Mouse (Mus musculus) heart, adult 10 weeks (tissue): ENCODE data around the gene Tor4a. TPM values are rescaled to one million over a fixed set of nuclear protein-coding genes. Genes with fewer than 3 reads are reported as not detected.

Source experiments
- polyA plus RNA-seq: library from polyadenylated mRNA; stranded (reverse); fragments of 350-450 nt; fragmentation: Illumina TruSeq; extraction: RNeasy Lipid Tissue Mini Kit (QIAGEN cat#74804); gene quantifications from one replicate; pipeline ENCODE4 v1.2.3, GENCODE M21; 2014; ENCODE audit warnings: low read depth, low replicate concordance

Gene Tor4a
- 4.8 TPM for polyA plus RNA-seq

DNA sequence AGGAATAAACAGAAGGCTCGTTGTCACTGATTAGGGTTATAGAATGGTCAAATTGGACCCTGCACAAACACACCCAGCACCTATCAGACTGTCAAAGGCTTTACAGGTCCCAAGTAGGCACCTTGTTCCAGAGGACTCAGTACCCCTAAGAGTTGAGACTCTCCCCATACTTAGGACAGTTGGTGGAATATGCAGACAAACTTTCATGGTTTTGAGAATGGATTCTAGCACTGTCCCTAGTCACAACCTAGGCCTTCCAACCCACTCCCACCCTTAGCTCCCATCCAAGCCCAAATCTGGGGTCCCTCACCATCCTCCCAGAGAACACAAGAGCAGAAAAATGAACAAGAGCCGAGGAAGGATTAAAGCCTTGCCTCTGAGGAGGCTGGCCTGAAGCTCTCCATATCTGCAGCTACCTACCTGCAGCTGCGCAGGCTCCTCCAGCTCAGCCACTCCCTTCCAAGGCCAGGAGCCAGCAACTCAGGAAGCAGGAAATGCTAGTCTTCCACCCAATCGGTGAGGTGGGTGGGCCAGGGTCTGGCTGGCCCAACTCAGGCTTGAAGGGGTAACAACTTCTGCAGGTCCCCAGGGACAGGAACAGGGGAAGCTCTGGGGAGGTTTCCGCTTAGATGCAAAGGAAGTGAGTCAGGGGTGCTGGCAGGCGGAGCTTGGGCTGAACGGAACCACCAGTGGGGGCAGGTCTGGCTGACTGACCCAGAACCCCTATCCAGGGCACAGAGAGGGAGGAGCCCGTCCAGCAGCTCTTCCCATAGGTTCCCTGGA lies at the start of gene Tor4a:
TSS of gene Tor4a (minus strand) at position 715 of the 783 bp plus-strand sequence.

DNA sequence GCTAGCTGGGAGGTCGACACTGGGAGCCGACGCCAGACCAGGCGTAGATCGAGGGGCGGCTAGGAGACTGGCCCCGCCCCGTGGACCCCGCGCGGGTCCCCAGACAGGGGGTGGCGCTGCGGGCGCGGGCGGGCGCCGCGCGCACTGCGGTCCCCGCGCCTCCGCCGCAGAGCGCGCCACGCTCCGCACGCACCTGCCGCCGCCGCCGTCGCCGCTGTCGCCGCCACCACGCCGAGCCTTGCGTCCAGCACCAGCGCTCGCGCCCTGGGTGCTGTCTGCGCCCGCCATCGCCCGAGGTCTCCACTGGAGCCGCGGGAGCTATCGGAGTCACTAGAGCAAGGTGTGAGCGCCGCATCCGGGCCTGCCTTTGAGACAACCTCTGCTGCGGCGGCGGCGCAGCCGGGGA lies 45.4 kb upstream of the Tor4a start, which contains the start of the genes Rnf208 and Cysrt1:
TSS of gene Rnf208 (plus strand) at position 155 of the 406 bp plus-strand sequence.
TSS of gene Cysrt1 (minus strand) at position 352 of the 406 bp plus-strand sequence.

GRCm38 (mm10) chr2:25236614-25237013 lies 39.9 kb upstream of the Tor4a start, which contains the start of gene Rnf224:
TSS of gene Rnf224 (minus strand) at chr2:25236787.

GRCm38 (mm10) chr2:25234050-25234449 lies 37.4 kb upstream of the Tor4a start, which contains the start of gene Slc34a3:
TSS of gene Slc34a3 (minus strand) at chr2:25234364.

DNA sequence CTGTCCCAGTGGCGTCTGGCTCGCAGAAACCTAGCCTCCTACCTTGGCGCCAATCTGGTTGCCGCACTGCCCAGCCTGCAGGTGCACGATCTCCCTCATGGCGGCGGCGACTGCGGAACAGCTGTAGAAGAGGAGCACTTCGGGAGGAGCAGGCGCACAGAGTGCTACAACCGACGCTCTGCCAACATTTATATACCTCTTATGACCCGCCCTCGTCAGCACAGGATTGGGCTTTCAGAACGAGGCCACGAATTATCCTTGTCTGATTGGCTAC lies 27.7 kb upstream of the Tor4a start, which contains the start of gene Tubb4b:
TSS of gene Tubb4b (minus strand) at position 211 of the 274 bp plus-strand sequence.

DNA sequence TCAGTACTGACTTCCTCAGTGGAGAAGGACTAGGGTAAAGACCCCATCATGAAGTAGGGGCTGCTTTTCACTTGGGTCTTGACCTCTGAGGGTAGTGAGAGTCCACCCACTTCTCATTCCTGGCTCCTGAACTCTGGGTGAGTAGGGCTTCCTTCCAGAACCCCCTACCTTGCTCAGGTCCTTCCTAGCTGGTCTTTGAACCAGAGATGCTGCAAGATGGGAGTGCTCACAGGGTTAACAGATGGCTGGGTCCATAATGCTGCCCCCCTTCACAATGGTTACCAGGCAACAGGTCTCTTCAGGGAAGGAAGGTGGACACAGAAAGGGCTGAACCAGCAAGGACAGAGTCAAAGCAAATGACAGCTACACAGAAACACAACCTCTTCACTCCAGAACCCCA lies 21.8 kb upstream of the Tor4a start, which contains the start of gene Fam166a:
TSS of gene Fam166a (plus strand) at position 301 of the 400 bp plus-strand sequence.

GRCm38 (mm10) chr2:25214444-25214843 lies 17.8 kb upstream of the Tor4a start, which contains the start of gene Stpg3:
TSS of gene Stpg3 (minus strand) at chr2:25214637.

GRCm38 (mm10) chr2:25211121-25211670 lies 14.5 kb upstream of the Tor4a start, which contains the start of gene Nelfb:
TSS of gene Nelfb (minus strand) at chr2:25211489.

GRCm38 (mm10) chr2:25180478-25180903 lies 16.2 kb downstream of the Tor4a start, which contains the start of gene Nrarp:
TSS of gene Nrarp (plus strand) at chr2:25180758.

Other genes with a start within 250 kb of the Tor4a start
- 15.5 TPM for gene Zmynd19, start 247.1 kb downstream of the Tor4a start, polyA plus RNA-seq
- 9.7 TPM for gene Dph7, start 234.5 kb downstream of the Tor4a start, polyA plus RNA-seq
- 116 TPM for gene Mrpl41, start 221.8 kb downstream of the Tor4a start, polyA plus RNA-seq
- 21.6 TPM for gene Pnpla7, start 220.9 kb downstream of the Tor4a start, polyA plus RNA-seq
- gene Nsmf, start 142.5 kb downstream of the Tor4a start, polyA plus RNA-seq = 27.4 TPM
- gene Entpd8, start 116.6 kb downstream of the Tor4a start, polyA plus RNA-seq = not detected
- not detected for gene Noxa1, start 101.7 kb downstream of the Tor4a start, polyA plus RNA-seq
- gene Nrarp, start 16.1 kb downstream of the Tor4a start, polyA plus RNA-seq = 9.5 TPM
- 34.5 TPM for gene Nelfb, start 14.6 kb upstream of the Tor4a start, polyA plus RNA-seq
- gene Stpg3, start 17.8 kb upstream of the Tor4a start, polyA plus RNA-seq = not detected
- not detected for gene Fam166a, start 21.9 kb upstream of the Tor4a start, polyA plus RNA-seq
- gene Tubb4b, start 27.8 kb upstream of the Tor4a start, polyA plus RNA-seq = 275 TPM
- not detected for gene Slc34a3, start 37.5 kb upstream of the Tor4a start, polyA plus RNA-seq
- gene Rnf224, start 39.9 kb upstream of the Tor4a start, polyA plus RNA-seq = not detected
- not detected for gene Rnf208, start 45.4 kb upstream of the Tor4a start, polyA plus RNA-seq
- gene Cysrt1, start 45.6 kb upstream of the Tor4a start, polyA plus RNA-seq = not detected
- 6.4 TPM for gene AL732309.1, start 50.0 kb upstream of the Tor4a start, polyA plus RNA-seq
- gene Tmem203, start 58.6 kb upstream of the Tor4a start, polyA plus RNA-seq = 9.8 TPM
- 3.3 TPM for gene Tprn, start 65.7 kb upstream of the Tor4a start, polyA plus RNA-seq
- gene Ssna1, start 75.6 kb upstream of the Tor4a start, polyA plus RNA-seq = 49.1 TPM
- 42.7 TPM for gene Anapc2, start 75.6 kb upstream of the Tor4a start, polyA plus RNA-seq
- not detected for gene Tmem210, start 91.3 kb upstream of the Tor4a start, polyA plus RNA-seq
- gene Lrrc26, start 93.0 kb upstream of the Tor4a start, polyA plus RNA-seq = not detected
- not detected for gene Grin1, start 122.3 kb upstream of the Tor4a start, polyA plus RNA-seq
- 21.4 TPM for gene Man1b1, start 135.5 kb upstream of the Tor4a start, polyA plus RNA-seq
- 6.7 TPM for gene Dpp7, start 159.5 kb upstream of the Tor4a start, polyA plus RNA-seq
- 8.8 TPM for gene Uap1l1, start 168.8 kb upstream of the Tor4a start, polyA plus RNA-seq
- gene Sapcd2, start 175.4 kb upstream of the Tor4a start, polyA plus RNA-seq = not detected
- 16.2 TPM for gene Entpd2, start 199.0 kb upstream of the Tor4a start, polyA plus RNA-seq
- gene Npdc1, start 202.5 kb upstream of the Tor4a start, polyA plus RNA-seq = 36.7 TPM
- not detected for gene Fut7, start 226.4 kb upstream of the Tor4a start, polyA plus RNA-seq
- gene Abca2, start 231.8 kb upstream of the Tor4a start, polyA plus RNA-seq = 33.3 TPM